Mouse (Mus musculus) right cerebral cortex, postnatal 4 days (tissue): ENCODE measurements around the gene Tmem273.
A peak's percentile ranks its signal among the peaks of the same experiment; 100 is the strongest.

Source experiments
- DNase-seq: peaks from one replicate; pipeline ENCODE4 v3.0.0-alpha.2; 2022

The Tmem273 gene

DNA sequence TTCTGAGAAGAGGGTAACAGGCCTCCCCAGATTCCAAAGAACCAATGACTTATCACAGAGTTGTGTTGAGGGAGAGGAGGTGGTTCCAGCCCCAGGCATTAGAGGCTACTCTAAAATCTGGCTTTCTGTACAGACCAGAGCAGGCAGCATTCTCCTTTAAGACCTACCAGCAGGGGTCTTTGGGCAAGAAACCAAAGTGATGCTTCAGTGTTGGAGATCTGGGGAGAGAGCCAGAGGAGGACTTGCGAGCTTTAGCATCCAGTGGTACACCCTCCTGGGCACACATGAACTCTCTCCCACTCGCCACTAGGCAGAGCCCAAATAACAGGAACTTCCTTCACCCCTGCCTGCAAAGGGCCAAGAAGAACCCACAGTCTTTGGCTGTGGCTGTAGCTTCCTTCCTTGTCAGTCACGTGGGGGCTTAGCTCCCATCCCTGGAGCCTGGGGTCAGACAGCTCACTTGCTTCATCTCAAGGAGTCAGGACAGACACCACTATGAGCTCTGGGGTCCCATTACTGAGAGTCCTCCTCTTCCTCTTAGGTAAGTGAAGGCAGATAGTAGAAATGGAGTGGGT, at the start of gene Tmem273:
Gene Tmem273, plus strand, starts transcription at position 408 of the 575 bp plus-strand sequence.
- DNase-seq = no peak

DNA sequence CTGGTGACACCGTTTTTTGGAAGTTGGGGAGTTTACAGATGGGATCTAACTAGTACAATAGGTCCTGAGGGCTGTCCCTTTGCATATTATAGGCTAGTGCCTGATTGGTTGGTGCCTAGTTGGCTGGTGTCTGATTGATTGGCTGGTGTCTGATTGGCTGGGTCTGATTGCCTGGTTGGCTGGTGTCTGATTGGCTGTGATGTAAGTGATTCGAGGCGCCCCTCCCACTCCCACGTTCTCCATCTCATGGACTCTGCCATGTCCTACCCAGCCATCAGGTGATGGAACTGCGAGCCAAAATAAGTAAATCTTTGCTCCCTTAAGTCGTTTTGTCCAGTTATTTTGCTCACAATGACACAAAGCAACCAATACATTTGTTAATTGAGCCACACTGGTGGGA, 49.2 kb upstream of the Tmem273 start:
- DNase-seq = no peak

DNA sequence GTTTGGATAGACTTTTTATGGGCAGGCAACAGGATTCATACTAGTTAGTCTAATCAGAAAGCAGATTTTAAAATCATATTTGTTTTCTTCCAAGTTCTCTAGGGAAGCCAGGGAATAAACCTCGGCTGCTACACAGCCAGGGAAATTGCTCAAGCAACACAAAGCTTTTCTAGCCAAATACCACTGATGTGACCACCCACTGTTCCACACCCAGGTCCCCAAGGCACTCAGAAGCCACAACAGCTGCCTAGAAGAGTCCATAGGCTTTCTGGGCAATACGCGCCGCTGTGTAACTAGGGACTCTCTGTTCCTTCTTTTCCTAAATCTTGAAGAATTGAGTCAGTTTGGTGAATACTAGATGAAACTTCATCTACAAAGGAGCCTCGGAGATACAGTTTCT, 47.2 kb upstream of the Tmem273 start:
- DNase-seq = no peak

DNA sequence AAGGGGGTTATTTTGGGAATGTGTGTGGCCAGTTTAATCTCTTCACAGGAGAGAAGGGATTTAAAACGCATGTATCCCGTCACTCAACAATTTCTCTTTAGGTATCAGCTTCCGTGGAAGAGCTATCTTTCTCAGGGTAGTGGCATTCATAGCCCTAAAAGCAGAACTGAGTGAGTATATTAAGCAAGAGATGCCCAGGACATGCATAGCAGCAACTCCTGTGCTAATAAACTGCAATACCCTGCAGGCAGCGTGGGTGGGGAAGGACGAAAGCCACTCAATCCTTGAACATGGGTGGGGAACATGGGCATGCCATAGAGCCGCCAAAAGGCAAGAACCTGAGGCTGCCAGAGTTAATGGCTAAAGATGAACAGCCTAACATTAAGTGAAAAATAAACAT, 37.2 kb upstream of the Tmem273 start:
- no peak for DNase-seq

DNA sequence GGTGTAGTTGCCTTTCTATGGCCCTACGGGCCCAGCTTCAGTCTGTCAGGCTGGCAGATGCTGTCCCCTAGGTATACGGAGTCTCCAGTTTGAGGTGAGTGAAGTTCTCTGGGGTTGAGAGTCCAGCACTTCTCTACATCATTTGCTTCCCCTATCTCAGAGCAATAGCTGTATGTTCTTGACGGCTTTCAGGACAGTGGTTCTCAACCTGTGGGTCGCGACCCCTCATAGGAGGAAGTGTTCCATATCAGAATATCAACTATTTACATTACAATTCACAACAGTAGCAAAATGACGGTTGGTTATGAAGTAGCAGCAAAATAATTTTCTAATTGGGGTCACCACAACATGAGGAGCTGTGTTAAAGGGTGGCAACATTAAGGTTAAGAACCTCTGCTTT, 35.0 kb upstream of the Tmem273 start:
- no peak for DNase-seq

DNA sequence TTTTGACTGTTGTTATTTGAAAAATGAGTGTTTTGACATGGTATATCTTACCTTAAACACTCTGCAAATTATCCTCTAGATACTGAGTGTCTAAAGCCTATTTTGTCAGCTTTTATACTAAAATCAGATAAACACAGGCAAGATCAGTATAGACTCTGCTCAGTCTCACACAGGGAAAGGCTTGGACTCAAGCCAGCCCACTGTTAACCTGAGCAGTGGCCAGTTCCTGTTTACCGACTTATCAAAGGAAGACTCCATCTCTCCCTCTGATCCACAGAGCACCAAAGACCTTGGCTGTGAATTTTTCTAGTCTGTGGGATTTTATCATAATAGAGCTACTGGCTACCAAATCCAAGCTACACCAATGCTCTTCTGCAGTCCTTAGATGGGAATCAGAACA, 31.5 kb upstream of the Tmem273 start:
- no peak for DNase-seq

DNA sequence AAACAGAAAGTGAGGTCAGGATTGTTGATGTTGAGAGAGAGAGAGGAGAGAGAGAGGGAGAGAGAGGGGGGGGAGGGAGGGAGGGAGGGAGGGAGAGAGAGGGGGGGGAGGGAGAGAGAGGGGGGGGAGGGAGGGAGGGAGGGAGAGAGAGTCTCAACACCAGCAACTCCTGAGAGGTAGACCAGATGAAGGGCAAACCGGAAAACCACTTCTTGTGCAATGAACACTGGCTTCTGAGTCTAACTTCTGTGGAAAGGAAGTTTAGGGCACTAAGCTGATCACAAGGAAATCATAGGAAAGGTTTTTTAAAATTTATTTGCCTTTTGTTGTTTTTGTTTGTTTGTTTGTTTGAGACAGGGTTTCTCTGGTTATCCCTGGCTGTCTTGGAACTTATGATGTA, 23.6 kb upstream of the Tmem273 start:
- DNase-seq = no peak

DNA sequence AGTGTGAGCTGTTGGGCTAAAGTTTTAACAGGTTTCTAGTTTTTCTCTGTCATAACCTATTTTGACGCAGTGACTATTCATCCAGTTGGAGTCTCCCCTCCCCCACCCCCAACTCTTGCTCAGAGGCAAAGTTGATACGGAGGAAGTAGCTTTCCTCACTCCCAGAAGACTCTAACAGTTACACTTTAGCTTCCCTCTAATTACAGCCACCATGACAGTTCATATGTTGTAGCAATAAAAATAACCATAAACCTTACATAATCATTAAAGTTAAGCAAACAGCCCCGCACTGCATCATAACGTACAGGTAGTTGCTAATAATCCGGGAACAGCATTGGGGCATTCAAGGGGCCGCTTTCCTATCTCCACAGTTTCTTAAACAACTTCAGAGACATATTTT, 15.2 kb upstream of the Tmem273 start:
- DNase-seq = no peak

DNA sequence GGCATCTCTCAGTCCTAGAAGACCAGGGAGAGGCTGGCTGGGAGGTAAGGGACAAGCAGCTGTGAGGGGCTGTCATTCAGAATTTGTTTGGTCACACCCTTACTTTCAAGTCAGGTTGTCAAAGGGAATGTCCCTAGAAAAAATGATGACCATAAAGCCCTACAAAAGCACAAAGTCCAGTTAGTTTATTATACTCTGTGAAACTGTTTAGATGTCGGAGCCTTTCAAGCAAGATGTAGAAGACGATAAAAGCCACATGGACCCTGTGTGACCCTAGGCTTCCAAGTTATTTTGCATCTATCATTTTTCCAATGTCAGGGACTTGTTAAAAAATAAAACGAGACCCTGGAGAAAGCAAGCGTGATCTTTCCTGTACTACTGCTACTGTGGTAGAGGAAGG, 13.7 kb upstream of the Tmem273 start:
- DNase-seq = no peak

DNA sequence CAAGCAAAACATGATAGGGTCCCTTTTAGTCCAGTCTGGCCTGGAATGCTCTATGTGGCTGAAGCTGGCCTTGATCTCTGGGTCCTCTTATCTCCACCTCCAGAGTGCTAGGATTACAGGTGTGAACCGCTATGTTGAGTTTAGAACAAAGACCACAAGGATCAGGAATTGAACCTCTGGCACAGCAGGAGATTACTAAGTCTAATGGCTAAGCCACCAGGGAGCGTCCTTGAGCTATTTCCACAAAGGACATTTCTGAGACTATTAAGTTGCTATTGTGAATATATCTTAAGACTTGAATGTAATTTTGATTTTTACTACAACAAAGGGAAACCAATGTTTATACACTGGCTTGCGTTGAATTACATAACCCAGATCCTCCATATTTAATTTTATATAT, 13.0 kb upstream of the Tmem273 start:
- peak; percentile 11 for DNase-seq

DNA sequence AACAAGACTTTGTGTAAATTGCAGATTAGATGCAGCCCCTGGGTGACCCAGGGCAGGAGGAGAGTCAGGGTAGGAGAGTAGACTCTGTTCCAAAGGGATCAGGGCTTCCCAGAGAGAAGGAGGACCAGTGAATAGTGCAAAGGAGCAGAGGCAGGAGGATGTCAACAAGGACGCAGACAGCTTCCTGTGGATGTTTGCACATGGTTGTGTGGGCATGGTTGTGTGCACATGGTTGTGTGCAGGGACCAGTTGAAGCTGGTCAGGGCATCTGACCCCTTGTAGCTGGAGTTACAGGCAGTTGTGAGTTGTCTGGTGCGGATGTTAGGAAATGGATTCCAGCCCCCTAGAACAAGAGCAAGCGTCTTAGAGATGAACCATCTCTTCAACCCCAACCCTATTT, 12.3 kb upstream of the Tmem273 start:
- no peak for DNase-seq

DNA sequence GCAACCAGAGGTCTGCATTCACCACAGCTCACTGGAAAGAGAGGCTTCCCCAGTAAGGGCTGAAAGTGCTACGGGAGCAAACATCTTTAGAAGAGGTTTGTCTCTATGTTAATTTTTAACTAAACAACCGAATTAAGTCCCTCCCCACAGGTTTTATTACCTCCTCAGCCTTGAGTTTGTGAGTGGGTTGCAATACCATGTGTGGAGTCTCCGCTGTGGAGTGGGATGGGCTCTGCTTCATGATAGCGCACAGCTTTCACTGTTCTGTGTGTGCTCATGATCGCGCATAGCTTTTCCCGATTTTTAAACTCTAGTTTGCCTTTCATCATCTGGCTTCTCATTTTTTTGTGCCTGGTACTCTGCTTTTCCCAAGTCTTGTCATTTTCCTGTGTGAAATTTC, 9.7 kb upstream of the Tmem273 start:
- DNase-seq = no peak

DNA sequence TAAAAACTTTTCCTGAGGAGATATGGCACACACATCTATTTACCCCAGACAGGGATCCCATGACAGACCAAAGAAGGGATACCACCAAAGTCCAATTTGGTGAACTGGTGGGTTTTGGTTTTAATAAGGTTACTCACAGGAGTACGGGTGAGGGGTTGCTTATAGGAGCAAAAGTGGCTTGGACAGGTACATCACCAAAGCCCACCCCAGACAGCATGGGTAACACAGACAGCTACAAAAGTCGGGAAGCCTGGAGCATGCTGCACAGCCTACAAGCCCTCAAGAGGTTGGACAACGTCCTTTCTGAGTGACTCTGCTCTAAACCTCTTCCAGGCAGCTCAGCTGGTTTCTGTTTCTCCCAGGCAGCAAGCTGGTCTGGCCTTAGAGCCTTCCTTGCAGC, 7.4 kb upstream of the Tmem273 start:
- DNase-seq = no peak

DNA sequence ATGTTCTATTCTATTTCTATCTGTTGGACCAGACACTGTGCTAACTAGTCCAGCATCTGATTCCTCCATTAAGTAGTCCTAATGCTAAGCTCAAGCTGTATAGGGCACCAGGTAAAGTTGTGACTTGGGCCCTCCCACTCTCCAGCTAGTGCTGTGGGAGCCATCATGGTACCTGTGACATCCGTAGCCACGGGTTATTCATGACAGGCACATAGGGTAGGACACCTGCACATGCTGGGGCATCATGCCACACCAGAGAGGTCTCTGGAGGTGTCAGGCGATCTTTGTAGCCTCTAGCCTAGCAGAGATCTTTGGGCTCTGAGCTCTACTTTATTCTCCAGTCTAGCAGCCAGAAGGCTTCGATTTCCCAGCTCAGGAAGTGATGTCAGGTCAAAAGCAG, 2.9 kb upstream of the Tmem273 start:
- DNase-seq = no peak

DNA sequence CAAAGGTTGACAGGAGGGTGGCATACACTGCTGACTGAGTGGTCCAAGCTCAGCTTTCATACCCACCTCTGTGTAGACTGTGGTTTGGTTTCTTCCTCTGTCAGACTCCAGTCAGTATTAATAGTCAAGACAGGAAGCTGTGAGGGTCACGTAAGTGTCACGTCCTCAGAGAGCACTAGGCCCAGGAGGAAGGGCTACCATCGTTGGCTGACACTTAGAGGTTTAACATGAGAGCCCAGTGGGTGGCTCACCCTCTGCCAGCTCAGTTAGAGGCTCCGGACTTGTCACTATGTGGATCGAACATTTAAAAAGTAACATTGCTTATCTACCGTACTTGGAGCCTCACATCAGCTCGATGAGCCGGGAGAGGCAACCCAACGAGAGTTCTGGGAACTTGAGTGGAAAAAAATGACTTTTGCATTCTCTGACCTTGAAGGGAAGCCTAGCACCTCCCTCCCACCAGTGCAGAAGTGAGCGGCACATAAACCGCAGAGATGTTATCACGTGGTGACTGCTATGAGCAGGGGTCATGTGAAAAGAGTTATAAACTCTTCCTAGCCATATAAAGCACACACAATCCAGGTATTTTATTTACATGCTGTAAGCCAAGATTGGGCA, 1.5 kb upstream of the Tmem273 start:
- DNase-seq = no peak

DNA sequence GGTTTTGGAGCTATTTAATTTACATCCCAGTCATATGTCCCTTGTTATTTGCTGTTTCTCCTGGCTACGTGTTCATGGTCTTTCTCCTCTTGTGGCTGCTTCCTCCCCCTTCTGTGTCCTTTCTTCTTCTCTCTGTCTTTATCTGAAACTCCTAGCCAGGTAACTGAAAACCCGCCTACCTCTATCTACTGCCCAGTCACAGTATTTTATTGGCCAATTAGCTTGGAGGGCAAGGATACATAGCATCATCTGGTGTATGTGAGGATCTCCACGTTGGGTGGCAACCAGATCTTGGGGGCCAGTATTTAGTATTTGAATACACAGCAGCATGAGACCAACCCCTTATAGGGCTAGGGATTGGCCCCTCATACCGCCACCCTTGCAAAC, 1.0 kb upstream of the Tmem273 start:
- DNase-seq = no peak

DNA sequence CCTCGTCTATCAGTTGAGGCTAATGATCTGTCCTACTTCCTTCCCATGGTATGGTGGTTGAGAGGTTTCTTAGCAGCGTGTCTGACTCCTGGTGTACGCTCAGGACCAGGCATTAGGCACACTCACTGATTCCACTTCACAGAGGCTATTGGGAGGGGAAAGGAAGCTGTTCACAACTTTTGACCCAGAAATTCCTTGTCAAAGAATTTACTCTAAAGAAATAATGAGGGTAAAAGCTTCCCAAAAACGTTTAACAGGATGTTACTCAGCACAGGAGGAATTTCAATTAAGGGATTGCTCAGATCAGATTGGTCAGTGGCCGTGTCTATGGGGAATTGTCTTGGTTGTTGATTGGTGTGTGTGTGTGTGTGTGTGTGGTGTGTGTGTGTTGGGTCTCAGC, 1.9 kb downstream of the Tmem273 start:
- DNase-seq = no peak

DNA sequence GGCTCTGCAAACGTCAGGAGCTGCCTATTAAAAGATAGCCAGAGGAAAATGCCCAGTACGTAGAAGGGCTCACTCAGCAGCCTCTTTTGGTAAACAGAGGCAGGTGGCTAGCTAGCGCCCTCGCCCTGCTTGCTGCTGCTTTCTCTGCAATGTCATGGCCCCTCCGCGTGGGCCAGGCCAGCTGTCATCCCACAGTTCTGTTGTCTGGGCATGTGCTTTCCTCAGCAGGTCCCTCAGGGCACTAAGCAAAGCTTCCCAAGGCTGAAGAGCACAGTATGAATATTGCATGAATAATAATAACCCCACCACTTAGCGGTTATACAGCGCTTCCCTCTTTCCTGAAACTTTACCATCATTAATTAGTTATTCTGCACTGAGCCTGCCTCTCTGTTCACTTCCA, 10.6 kb downstream of the Tmem273 start:
- no peak for DNase-seq

DNA sequence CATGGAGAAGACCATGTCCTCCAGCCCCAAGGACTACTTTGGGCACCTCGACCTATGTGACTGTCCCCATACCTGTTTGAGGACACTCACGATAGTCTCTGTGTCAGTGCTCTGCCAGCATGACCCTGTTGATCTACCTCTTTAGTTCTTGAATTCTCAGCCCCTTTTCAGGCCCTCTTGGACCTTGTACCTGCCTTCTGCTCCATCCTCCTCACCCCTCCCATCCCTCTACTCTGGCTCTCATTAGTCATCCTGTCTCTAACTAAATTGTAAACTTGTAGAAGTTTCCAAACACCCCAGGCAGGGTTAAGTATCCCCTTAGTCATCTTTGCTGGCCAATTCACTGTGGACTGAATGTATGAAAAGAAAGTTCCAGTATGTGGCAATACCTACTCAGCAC, 12.0 kb downstream of the Tmem273 start:
- no peak for DNase-seq

DNA sequence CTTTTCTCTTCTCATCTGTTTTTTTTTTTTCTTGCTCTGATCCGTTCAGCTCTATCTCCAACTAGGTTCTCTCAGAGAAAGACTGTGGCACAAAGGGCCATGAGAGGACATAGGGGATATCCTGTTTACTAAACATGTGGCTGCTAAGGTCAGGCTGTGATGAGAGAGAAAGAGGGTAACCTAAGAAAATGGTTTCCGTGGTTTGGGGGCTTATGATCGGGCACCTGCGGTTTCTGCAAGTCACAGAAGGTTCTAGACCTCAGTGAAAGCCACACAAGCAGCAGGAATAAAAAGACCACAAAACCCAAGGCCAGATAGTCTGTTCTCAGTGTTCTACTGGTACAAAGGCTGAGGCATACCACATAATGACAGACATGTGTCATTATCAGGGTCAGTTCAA, 12.6 kb downstream of the Tmem273 start:
- no peak for DNase-seq

DNA sequence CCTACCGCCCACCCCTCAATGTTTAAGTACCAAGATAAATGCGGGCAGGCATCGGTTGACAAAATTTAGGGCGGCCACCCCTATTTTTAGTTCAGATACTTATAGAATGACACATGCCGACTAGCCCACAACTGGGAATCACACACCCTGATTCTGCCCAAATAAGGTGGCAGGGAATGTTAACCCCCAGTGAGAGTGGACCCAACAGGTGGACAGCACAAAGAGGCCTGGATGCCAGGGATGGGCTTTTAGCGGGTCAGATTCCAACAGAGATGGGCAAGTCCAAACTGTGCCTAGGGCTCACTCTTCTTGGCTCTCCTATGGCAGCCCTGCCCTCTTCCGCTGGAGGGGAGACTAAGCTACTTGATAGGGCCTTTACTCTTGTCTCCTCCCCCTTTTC, 14.3 kb downstream of the Tmem273 start:
- DNase-seq = no peak

DNA sequence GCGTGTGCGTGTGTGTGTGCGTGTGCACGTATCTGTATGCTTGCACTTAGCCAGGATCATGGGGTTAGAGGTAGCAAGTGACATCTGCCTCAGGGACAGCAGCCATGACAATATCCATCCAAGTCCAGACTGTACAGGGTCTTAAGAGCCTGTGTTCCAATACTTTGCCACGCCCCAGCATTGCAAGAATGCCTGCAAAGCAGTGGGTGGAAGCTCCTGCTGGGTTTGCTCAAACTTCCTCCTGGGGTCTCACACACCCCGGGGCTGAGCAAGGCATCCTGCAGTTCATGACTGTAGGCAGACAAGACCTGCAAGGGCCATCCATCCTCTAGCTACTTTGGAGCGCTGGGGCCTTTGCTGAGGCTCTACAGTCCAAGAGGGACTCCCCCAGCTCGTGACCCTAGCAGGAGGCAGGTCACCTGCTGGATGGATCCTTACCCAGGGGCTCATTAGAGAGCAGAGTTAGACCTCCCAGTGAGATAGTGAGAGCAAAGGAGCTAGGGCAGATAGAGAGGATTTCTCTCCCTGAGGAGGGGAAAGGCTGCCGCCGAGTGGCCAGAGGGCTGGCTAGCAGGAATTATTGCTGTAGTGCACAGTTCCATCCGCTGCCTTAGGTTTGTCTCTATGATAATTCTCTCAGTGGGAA, 15.4 kb downstream of the Tmem273 start:
- peak; percentile 26 for DNase-seq

DNA sequence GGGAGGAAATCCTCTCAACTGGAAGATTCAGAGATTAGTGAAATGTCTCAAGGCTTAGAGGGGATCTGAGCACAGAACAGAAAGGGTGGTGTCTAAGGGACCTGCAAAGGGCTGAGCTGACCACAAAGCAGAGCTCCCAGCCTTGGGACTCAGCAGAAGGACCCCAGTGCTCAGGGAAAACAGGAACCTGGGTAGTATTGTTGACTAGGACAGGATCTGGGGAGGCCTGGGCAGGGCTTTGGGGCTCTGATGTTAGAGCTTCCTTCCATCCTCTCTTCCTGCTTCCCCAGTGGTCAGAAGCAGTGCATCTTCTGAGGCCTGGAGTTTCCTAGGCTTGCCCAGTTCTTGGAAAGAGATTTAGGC, 15.9 kb downstream of the Tmem273 start:
- no peak for DNase-seq

DNA sequence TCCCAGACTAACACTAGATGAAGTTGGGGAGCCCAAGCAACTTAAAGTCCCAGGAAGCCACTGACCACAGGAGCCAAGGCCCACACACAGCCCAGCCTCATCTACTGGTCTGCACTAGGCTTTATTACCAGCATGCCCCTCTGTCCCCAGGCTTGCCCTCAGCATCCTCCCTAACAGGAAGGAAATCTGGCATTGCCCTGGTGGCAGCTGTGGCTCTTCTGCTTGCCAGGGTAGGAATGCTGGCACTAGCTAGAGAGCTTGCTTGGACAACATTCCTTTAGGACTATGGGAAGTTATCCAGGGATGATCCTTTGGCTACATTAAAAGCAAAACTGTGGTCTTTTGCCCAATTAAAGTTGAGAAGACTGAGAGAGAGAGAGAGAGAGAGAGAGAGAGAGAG, 24.3 kb downstream of the Tmem273 start:
- no peak for DNase-seq

DNA sequence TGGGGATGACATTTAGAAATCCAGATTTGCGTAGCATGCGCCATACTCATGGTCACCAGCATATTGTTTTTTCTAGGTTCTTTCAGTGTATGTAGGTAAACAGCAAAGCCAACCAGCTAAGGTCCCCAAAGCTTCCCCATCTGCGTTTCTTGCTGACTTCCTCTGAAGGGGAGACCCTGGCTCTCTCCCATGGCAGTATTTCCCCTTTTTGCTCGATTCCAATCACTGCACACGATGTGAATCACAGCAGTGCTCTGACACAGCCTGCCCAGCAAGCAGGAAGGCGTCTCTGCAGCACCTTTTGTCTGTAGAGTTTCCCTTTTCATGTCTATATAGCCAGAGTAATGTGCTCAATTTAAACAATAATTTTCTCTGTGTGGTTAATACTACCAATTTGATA, 26.7 kb downstream of the Tmem273 start:
- no peak for DNase-seq
